Mouse (Mus musculus) E14TG2a.4 (cell line): Measurements from ENCODE around the gene Rasef.

Experiments
- CTCF ChIP-seq: conservative IDR thresholded peaks from 2 replicates; pipeline ENCODE4 v1.5.1; 2014; ENCODE audit warnings: low read length
- POU5F1 ChIP-seq: IDR thresholded peaks from 2 replicates; pipeline ENCODE4 v1.6.1; 2014; ENCODE audit warnings: low read length, borderline replicate concordance

GRCm38 (mm10) chr4:73788076-73788730, 2.6 kb downstream of the Rasef start:
- no peak for TF ChIP-seq POU5F1
- no peak for TF ChIP-seq CTCF
